In genomic region chr9:40806440-40807288, GRCm38 (mm10) we compare ENCODE assay signal across 8 mouse cellular contexts. TPM values are rescaled to one million over a fixed set of nuclear protein-coding genes. Genes with fewer than 3 reads are reported as not detected.
DNase-seq lines count a peak whose midpoint lies in the region; ATAC-seq lines count a peak whose summit lies in the region.

No protein-coding gene starts in this region.

- H3K9ac ChIP-seq in hindbrain, embryonic 12.5 days = no peak overlapping the region
- no peak overlapping the region for H3K9ac ChIP-seq in limb, embryonic 15.5 days
- no peak overlapping the region for H3K9ac ChIP-seq in neural tube, embryonic 14.5 days (replicated peaks; ENCODE audit: low read depth, low read length)

- H3K4me3 ChIP-seq in hindbrain, embryonic 12.5 days = no peak overlapping the region
- H3K4me3 ChIP-seq in limb, embryonic 15.5 days = no peak overlapping the region
- no peak overlapping the region for H3K4me3 ChIP-seq in neural tube, embryonic 14.5 days (ENCODE audit: low read depth, low read length)

- H3K27ac ChIP-seq in hindbrain, embryonic 12.5 days = peak overlapping the region; percentile 82
- peak overlapping the region; percentile 72 for H3K27ac ChIP-seq in limb, embryonic 15.5 days
- H3K27ac ChIP-seq in neural tube, embryonic 14.5 days (ENCODE audit: low read depth, low read length) = no peak overlapping the region

- H3K4me1 ChIP-seq in hindbrain, embryonic 12.5 days = peaks cover 49% of the 10 kb centered on the region
- H3K4me1 ChIP-seq in limb, embryonic 15.5 days = peaks cover 50% of the 10 kb centered on the region
- H3K4me1 ChIP-seq in neural tube, embryonic 14.5 days (ENCODE audit: control insufficient read depth, insufficient read depth, low read length) = peaks cover 31% of the 10 kb centered on the region

- H3K9me3 ChIP-seq in hindbrain, embryonic 12.5 days (replicated peaks) = no peaks in the 10 kb centered on the region
- no peaks in the 10 kb centered on the region for H3K9me3 ChIP-seq in limb, embryonic 15.5 days
- H3K9me3 ChIP-seq in neural tube, embryonic 14.5 days (ENCODE audit: control insufficient read depth, low read length) = no peaks in the 10 kb centered on the region

- DNase-seq in gastrocnemius, postnatal 10 days = peak; percentile 25
- DNase-seq in gastrocnemius, postnatal 25 days = no peak
- peak; percentile 59 for DNase-seq in NIH3T3 (ENCODE audit: low read depth)
- peak; percentile 80 for DNase-seq in embryo, embryonic 11 days
- no peak for DNase-seq in spleen, postnatal 4 days (ENCODE audit: low spot score in 2 of 2)

- H3K4me2 ChIP-seq in hindbrain, embryonic 12.5 days (replicated peaks) = no peak overlapping the region
- no peak overlapping the region for H3K4me2 ChIP-seq in limb, embryonic 15.5 days
- no peak overlapping the region for H3K4me2 ChIP-seq in neural tube, embryonic 14.5 days (ENCODE audit: low read depth, low read length)

- no peak for ATAC-seq in hindbrain, embryonic 12.5 days (ENCODE audit: low FRiP score)
- ATAC-seq in limb, embryonic 15.5 days (ENCODE audit: insufficient number of reproducible peaks, low FRiP score, low TSS enrichment, low read depth) = no peak
- peak; percentile 18 for ATAC-seq in neural tube, embryonic 14.5 days (ENCODE audit: low read depth)

- WGBS in hindbrain, embryonic 12.5 days = 26% methylated on average over 5 of the region's 5 CpGs
- WGBS in limb, embryonic 15.5 days = 12% methylated on average over 5 of the region's 5 CpGs
- 27% methylated on average over 5 of the region's 5 CpGs for WGBS in neural tube, embryonic 14.5 days

- peaks cover 36% of the 10 kb centered on the region for H3K36me3 ChIP-seq in hindbrain, embryonic 12.5 days
- H3K36me3 ChIP-seq in limb, embryonic 15.5 days = peaks cover 34% of the 10 kb centered on the region
- peaks cover 30% of the 10 kb centered on the region for H3K36me3 ChIP-seq in neural tube, embryonic 14.5 days (ENCODE audit: control insufficient read depth, insufficient read depth, low read length)

- no peaks in the 10 kb centered on the region for H3K27me3 ChIP-seq in hindbrain, embryonic 12.5 days
- H3K27me3 ChIP-seq in limb, embryonic 15.5 days = no peaks in the 10 kb centered on the region
- no peaks in the 10 kb centered on the region for H3K27me3 ChIP-seq in neural tube, embryonic 14.5 days (ENCODE audit: control insufficient read depth, insufficient read depth, low read length)

RNA-seq across cellular contexts. Expression of gene Hspa8, which starts 5.9 kb away (rescaled TPM):
- total RNA-seq in gastrocnemius, postnatal 10 days (2021) = 1,000 to 10,000 TPM; 1,094 to 1,113 TPM
- total RNA-seq in gastrocnemius, postnatal 25 days (2021) = 1,000 to 10,000 TPM; 1,183 to 1,197 TPM
- 2,594 and 2,617 TPM in 2 replicates for polyA plus RNA-seq in hindbrain, embryonic 12.5 days (2016; fragmentation: Nextera tagmentation; extraction: Ambion mirVana)
- 2,195 and 2,248 TPM in 2 replicates for polyA plus RNA-seq in limb, embryonic 15.5 days (2015; fragmentation: Nextera tagmentation; extraction: Ambion mirVana)
- polyA plus RNA-seq in neural tube, embryonic 14.5 days (2014; fragmentation: Nextera tagmentation; extraction: Ambion mirVana) = 2,884 and 3,125 TPM in 2 replicates

Comparison
In these comparisons a context has a peak if more than half of its experiments do, and no peak if none do; other contexts are left out.
1. DNase-seq: peak in gastrocnemius, postnatal 10 days (single experiment), NIH3T3 (single experiment) and embryo, embryonic 11 days (single experiment); none in gastrocnemius, postnatal 25 days (single experiment) and spleen, postnatal 4 days (0 of 2).